Mouse (Mus musculus): ENCODE results near the gene Stk24. TPM values are rescaled to one million over a fixed set of nuclear protein-coding genes. Genes with fewer than 3 reads are reported as not detected.
A peak's percentile ranks its signal among the peaks of the same experiment; 100 is the strongest.
"Not testable (repeated sequence)": the region's sequence is repeated elsewhere in the genome, so short reads cannot be mapped to it uniquely, and the experiment has no call there.

Gene Stk24
- total RNA-seq (2021) = 110 and 127 TPM in 2 replicates
- long read RNA-seq, transcript Stk24-201 (11 exons, 2,676 nt) = major isoform, 9 of 44 reads
- long read RNA-seq, partial matches to known transcripts = 5 of 44 reads
- long read RNA-seq, other reads (novel, unspliced or antisense) = 27 of 44 reads

- no peak for DNase-seq
Measured at GRCm38 (mm10) chr14:121379827-121380145, at the start of gene Stk24. Stk24 (minus strand) TSS chr14:121380011.

GRCm38 (mm10) chr14:121428148-121428547 is 48.3 kb upstream of the Stk24 start:
- no peak for DNase-seq

- no peak for DNase-seq
Measured at GRCm38 (mm10) chr14:121426743-121427142, 46.9 kb upstream of the Stk24 start.

- no peak for DNase-seq
Measured at GRCm38 (mm10) chr14:121425004-121425793, 45.4 kb upstream of the Stk24 start.

- no peak for DNase-seq
Measured at GRCm38 (mm10) chr14:121423341-121423751, 43.5 kb upstream of the Stk24 start.

GRCm38 (mm10) chr14:121422664-121423340 is 43.0 kb upstream of the Stk24 start:
- no peak for DNase-seq

- DNase-seq = no peak
Measured at GRCm38 (mm10) chr14:121422000-121422399, 42.2 kb upstream of the Stk24 start.

- DNase-seq = peak; percentile 78
Measured at GRCm38 (mm10) chr14:121417594-121417993, 37.8 kb upstream of the Stk24 start.

GRCm38 (mm10) chr14:121416626-121417319 is 37.0 kb upstream of the Stk24 start:
- DNase-seq = no peak

- DNase-seq = no peak
Measured at GRCm38 (mm10) chr14:121414635-121415241, 34.9 kb upstream of the Stk24 start.

GRCm38 (mm10) chr14:121413726-121414125 is 33.9 kb upstream of the Stk24 start:
- DNase-seq = not testable (repeated sequence)

- DNase-seq = no peak
Measured at GRCm38 (mm10) chr14:121408944-121409343, 29.1 kb upstream of the Stk24 start.

GRCm38 (mm10) chr14:121406943-121407342 is 27.1 kb upstream of the Stk24 start:
- DNase-seq = no peak

GRCm38 (mm10) chr14:121405546-121405945 is 25.7 kb upstream of the Stk24 start:
- DNase-seq = no peak

GRCm38 (mm10) chr14:121405120-121405519 is 25.3 kb upstream of the Stk24 start:
- DNase-seq = peak; percentile 23

GRCm38 (mm10) chr14:121399676-121400075 is 19.9 kb upstream of the Stk24 start:
- no peak for DNase-seq

- no peak for DNase-seq
Measured at GRCm38 (mm10) chr14:121397471-121397870, 17.7 kb upstream of the Stk24 start.

- DNase-seq = no peak
Measured at GRCm38 (mm10) chr14:121395125-121395524, 15.3 kb upstream of the Stk24 start.

GRCm38 (mm10) chr14:121391927-121392326 is 12.1 kb upstream of the Stk24 start:
- DNase-seq = peak; percentile 59

GRCm38 (mm10) chr14:121387760-121388159 is 7.9 kb upstream of the Stk24 start:
- DNase-seq = no peak

- DNase-seq = no peak
Measured at GRCm38 (mm10) chr14:121385440-121385839, 5.6 kb upstream of the Stk24 start.

GRCm38 (mm10) chr14:121383801-121384200 is 4.0 kb upstream of the Stk24 start:
- no peak for DNase-seq
